Mouse (Mus musculus) small intestine, adult 2 months (tissue): ENCODE data around the gene Klf13.

ENCODE experiments used
- CTCF ChIP-seq: fragments of 200-500 bp; IDR thresholded peaks from 2 replicates; pipeline ENCODE4 v1.5.1; 2012; ENCODE audit warnings: low read depth, mild to moderate bottlenecking, control low read depth, inconsistent platforms, low read length, moderate library complexity, mixed read lengths; ENCODE audit not compliant: insufficient replicate concordance, insufficient read length; ENCODE audit errors: extremely low read depth
- POLR2A ChIP-seq: fragments of 200-500 bp; IDR thresholded peaks from 2 replicates; pipeline ENCODE4 v1.6.1; 2012; ENCODE audit warnings: low read depth, mild to moderate bottlenecking, control low read depth, inconsistent platforms, low read length, moderate library complexity

GRCm38 (mm10) chr7:63936986-63937235 lies 1.8 kb downstream of the Klf13 start:
- TF ChIP-seq POLR2A (no peak; the same call in 1 of the 2 replicates), CTCF (no peak)
